Mouse (Mus musculus): ENCODE data around the gene Clspn.

GRCm38 (mm10) chr4:126567243-126567642 is 10.5 kb downstream of the Clspn start:
- no peak for TF ChIP-seq CTCF (IDR thresholded peaks at IDR 0.05; ENCODE audit: low read depth)
- TF ChIP-seq EP300 (IDR thresholded peaks at IDR 0.05; ENCODE audit: low read depth), result no peak

All from liver, embryonic 14.5 days (tissue).